8 mouse cellular contexts compared by ENCODE assay signal in the genomic region with DNA sequence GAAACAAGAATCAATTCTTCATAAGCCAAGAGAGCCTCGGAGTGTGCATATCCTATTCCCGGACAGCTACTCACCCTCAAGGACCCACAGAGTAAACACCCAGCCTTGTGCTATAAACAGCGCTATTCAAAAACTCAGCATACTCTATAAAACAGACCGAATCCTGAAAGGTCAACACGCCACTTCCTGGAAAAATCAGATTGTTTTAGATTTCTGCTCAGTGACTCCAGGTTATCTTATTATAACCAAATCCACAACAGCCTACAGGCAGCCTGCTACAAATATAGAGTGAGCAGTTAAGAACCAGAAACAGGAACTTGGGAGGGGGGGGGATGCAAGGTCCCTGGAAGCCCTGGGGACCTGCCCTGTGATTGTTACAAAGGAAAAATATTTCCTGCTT.
A peak's percentile ranks its signal among the peaks of the same experiment; 100 is the strongest.
DNase-seq lines count a peak whose midpoint lies in the region; ATAC-seq and TF ChIP-seq lines count a peak whose summit lies in the region.

No protein-coding gene starts in this region.

- H3K9ac ChIP-seq in embryonic facial prominence, embryonic 14.5 days (ENCODE audit: low read depth, low read length): no peak overlapping the region

- WGBS in embryonic facial prominence, embryonic 14.5 days: 49% methylated on average over 5 of the region's 5 CpGs
- WGBS in kidney, adult 2 months: 50% methylated on average over 5 of the region's 5 CpGs

- intact Hi-C loops in gastrocnemius, postnatal 14 days (cut with DNase I; ENCODE audit: low total_unique reads): no loop called here

- H3K36me3 ChIP-seq in embryonic facial prominence, embryonic 14.5 days (ENCODE audit: control insufficient read depth, insufficient read depth, low read length): 0 out of 2 replicates have a peak, but pooled peaks cover 10% of the 10 kb centered on the region
- no peaks in the 10 kb centered on the region for H3K36me3 ChIP-seq in kidney, adult 2 months (ENCODE audit: control insufficient read depth, insufficient read depth, low read length)

- no peak for TF ChIP-seq POLR2A in kidney, adult 2 months (IDR thresholded peaks at IDR 0.05; ENCODE audit: low read depth, low read length)

- H3K4me1 ChIP-seq in embryonic facial prominence, embryonic 14.5 days (ENCODE audit: control insufficient read depth, insufficient read depth, low read length): 0 out of 2 replicates have a peak, but pooled peaks cover 7% of the 10 kb centered on the region
- H3K4me1 ChIP-seq in kidney, adult 2 months (ENCODE audit: control insufficient read depth, insufficient read depth, low read length): 0 out of 2 replicates have a peak, but pooled peaks cover 3% of the 10 kb centered on the region

- peak; percentile 20 for DNase-seq in gastrocnemius, postnatal 25 days
- DNase-seq in gastrocnemius, postnatal 14 days: no peak
- DNase-seq in embryonic facial prominence, embryonic 14.5 days (ENCODE audit: low spot score): peak; percentile 46
- DNase-seq in kidney, adult 2 months: peak; percentile 77
- peak; percentile 42 to 43 for DNase-seq in lung, postnatal 4 days
- DNase-seq in right cerebral cortex, adult 18-20 months: no peak
- no peak for DNase-seq in ovary, adult 18-20 months (ENCODE audit: low spot score)
- DNase-seq in right cerebral cortex, postnatal 14 days: no peak

- H3K27ac ChIP-seq in embryonic facial prominence, embryonic 14.5 days (replicated peaks; ENCODE audit: low read depth, low read length): peak overlapping the region; percentile 59; the same call in 1 of the 2 replicates
- H3K27ac ChIP-seq in kidney, adult 2 months (ENCODE audit: insufficient read depth, low read depth, low read length): no peak overlapping the region; the same call in 1 of the 2 replicates

- no peak for TF ChIP-seq CTCF in kidney, adult 2 months (conservative IDR thresholded peaks at IDR 0.05; ENCODE audit: insufficient read depth, insufficient read length, low read depth, low read length)

- H3K4me2 ChIP-seq in embryonic facial prominence, embryonic 14.5 days (ENCODE audit: low read depth, low read length): no peak overlapping the region

- H3K4me3 ChIP-seq in embryonic facial prominence, embryonic 14.5 days (ENCODE audit: low read depth, low read length): no peak overlapping the region
- H3K4me3 ChIP-seq in kidney, adult 2 months (ENCODE audit: insufficient read depth, low read depth, low read length): no peak overlapping the region

- no peaks in the 10 kb centered on the region for H3K9me3 ChIP-seq in embryonic facial prominence, embryonic 14.5 days (ENCODE audit: control insufficient read depth, low read length)

- no peaks in the 10 kb centered on the region for H3K27me3 ChIP-seq in embryonic facial prominence, embryonic 14.5 days (replicated peaks; ENCODE audit: control insufficient read depth, insufficient read depth, low read length)
- no peaks in the 10 kb centered on the region for H3K27me3 ChIP-seq in kidney, adult 2 months (replicated peaks; ENCODE audit: control insufficient read depth, insufficient read depth, low read length)

- 0 out of 2 replicates have a peak, but pooled peaks have one; percentile 45 for ATAC-seq in embryonic facial prominence, embryonic 14.5 days (ENCODE audit: low read depth)

Comparison
In these comparisons a context has a peak if more than half of its experiments do, and no peak if none do; other contexts are left out.
1. DNase-seq: peak in gastrocnemius, postnatal 25 days (single experiment), embryonic facial prominence, embryonic 14.5 days (single experiment), kidney, adult 2 months (single experiment) and lung, postnatal 4 days (2 of 2); none in gastrocnemius, postnatal 14 days (single experiment), right cerebral cortex, adult 18-20 months (single experiment), ovary, adult 18-20 months (single experiment) and right cerebral cortex, postnatal 14 days (single experiment).